Mouse (Mus musculus): Measurements from ENCODE around the gene Egflam. TPM values are rescaled to one million over a fixed set of nuclear protein-coding genes. Genes with fewer than 3 reads are reported as not detected.

Egflam gene
- polyA plus RNA-seq (2015; fragmentation: Nextera tagmentation; extraction: Ambion mirVana) = 5.8 and 7.7 TPM in 2 replicates

DNA sequence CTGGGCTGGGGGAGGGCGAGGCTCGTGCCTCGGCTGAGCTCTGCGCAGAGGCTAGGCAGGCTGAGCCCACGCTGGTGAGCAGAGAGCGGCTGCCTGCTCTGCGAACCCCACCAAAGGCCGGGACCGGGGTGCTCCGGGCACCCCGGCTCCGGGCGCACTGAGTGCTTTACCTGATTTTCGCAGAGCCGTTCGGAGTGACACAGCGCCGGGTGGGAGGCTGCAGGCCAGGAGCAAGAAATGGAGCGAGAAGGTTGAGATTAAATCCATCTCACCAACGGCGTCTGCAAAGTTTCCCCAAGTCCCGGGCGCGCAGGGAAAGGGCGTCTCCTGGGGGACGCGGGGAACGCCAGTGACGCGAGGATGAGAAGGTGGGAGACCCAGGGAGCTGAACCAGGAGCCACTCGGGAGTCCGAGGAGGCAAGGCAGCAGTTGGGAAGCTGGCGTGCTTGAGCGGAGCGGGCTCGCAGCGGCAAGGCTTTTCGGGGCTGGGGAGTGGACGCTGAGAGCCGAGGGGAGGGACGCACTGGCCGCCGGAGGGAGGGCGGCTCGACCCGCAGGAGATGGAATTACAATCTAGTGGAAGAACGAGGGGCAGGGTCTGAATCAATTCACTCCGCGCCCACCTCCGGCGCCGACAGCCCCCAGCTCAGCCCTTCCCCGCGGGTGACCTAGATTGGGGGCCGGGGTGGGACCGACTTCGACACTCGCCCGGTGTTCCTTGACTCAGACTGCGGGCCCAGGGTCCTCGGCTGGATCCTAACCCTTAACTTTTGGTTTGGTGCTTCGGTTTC is at the start of gene Egflam:
TSS of gene Egflam (minus strand) at position 578 of the 791 bp plus-strand sequence.
- peak within 1 kb of the TSS; percentile 45 for H3K9ac ChIP-seq (replicated peaks; ENCODE audit: low read depth, low read length)
- WGBS = 0% methylated on average over 62 of the region's 62 CpGs
- H3K4me3 ChIP-seq (replicated peaks; ENCODE audit: low read length) = peak within 1 kb of the TSS; percentile 47
- H3K27me3 ChIP-seq (replicated peaks; ENCODE audit: control insufficient read depth, insufficient read depth, low read length) = peaks cover 6% of the 10 kb centered on the region
- no peaks in the 10 kb centered on the region for H3K9me3 ChIP-seq (ENCODE audit: control insufficient read depth, low read length)
- peak; percentile 80 for ATAC-seq
- peaks cover 12% of the 10 kb centered on the region for H3K4me1 ChIP-seq (replicated peaks; ENCODE audit: control insufficient read depth, insufficient read depth, low read length)
- H3K27ac ChIP-seq (ENCODE audit: low read length) = no peak within 1 kb of the TSS
- H3K36me3 ChIP-seq (ENCODE audit: control insufficient read depth, insufficient read depth) = no peaks in the 10 kb centered on the region
- H3K4me2 ChIP-seq (ENCODE audit: low read length) = peak within 1 kb of the TSS; percentile 82

DNA sequence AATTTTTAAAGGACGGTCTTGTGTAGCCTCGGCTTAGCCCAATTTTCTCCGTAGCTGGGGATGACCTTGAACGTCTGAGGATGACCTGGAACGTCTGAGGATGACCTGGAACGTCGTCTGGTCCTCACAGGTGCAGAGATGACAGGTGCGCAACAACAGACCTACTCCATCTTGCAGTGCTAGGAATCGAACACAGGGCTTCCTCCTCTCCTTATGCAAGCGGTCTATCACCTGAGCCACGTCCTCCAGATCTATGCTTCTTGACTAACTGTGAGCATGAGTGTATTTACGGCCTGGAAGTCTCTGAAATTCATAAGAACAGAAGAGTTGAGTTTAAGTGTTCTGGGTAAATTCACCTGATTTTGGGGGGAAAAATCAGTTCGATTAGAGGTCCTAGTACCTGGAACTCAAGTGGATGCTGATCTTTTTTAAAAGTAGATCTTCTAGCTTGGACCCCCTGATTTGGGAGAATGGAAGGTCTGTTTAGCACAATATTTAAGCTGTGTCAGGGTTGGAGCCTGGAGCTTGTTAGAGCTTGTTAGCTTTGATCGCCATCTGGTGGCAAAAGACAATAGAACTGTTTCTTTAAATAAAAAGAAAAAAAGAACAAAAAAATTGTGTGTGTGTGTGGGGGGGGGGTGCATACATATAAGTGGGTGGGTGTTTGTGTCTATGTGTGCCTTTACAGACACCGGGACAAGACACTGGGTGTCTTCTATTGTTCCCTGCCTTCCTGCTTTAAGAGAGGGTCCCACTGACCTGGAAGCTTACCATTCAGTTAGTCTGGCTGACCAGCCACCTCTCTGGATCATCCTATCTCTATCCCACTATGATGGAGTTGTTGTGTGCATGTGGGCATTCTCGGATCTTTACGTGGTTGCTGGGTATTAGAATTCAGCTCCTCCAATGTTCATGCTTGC is 45.5 kb upstream of the Egflam start:
- H3K27me3 ChIP-seq (replicated peaks; ENCODE audit: control insufficient read depth, insufficient read depth, low read length) = no peaks in the 10 kb centered on the region
- WGBS = 70% methylated on average over 17 of the region's 17 CpGs
- H3K4me1 ChIP-seq (replicated peaks; ENCODE audit: control insufficient read depth, insufficient read depth, low read length) = no peaks in the 10 kb centered on the region
- H3K4me2 ChIP-seq (ENCODE audit: low read length) = no peak overlapping the region
- no peak overlapping the region for H3K4me3 ChIP-seq (replicated peaks; ENCODE audit: low read length)
- ATAC-seq = peak; percentile 73
- H3K9ac ChIP-seq (replicated peaks; ENCODE audit: low read depth, low read length) = no peak overlapping the region
- H3K36me3 ChIP-seq (ENCODE audit: control insufficient read depth, insufficient read depth) = no peaks in the 10 kb centered on the region
- H3K9me3 ChIP-seq (ENCODE audit: control insufficient read depth, low read length) = no peaks in the 10 kb centered on the region
- H3K27ac ChIP-seq (ENCODE audit: low read length) = no peak overlapping the region

DNA sequence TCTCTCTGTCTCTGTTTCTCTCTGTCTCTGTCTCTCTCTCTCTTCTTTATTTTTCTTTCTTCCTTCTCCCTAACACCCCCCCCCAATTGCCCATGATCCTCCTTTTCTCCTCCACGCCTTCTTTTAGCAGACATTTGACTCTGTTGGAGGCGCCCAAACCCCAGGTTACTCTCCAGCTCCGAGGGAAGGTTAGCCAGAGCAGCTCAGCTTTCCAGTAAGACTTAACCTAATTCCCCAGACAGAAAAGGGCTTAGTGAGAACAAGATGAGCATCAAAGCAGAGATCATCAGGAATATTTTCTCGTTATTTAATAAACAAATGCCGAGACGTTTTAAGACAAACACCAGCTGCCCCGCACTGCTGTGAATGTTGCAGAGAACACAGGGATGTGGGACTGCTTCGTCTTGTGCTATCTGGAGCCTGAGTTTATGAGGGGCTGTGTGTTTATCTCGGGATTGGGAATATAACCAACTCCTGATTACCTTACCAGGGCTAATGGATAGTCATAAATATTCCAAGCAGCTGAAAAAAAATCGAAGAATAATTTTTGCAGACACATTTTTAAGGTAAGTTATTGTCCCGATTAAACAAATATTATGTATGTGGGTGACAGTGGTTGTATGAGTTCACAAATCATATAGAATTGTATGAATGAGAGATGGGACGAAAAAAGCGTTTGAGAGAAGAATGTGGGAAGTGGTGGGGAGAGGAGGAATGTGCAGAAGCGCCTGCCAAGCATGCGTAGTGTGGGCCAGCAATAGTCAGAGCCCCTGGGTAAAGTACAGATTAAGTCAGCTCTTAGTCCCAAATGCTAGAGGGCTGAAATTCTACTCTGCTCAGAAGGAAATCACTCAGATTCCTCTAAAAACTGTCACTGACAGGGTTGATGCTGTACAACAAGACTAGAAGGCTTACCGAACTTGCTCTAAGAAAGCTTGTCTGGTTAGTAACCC is 44.2 kb upstream of the Egflam start:
- H3K27ac ChIP-seq (ENCODE audit: low read length) = no peak overlapping the region
- WGBS = 64% methylated on average over 16 of the region's 16 CpGs
- H3K36me3 ChIP-seq (ENCODE audit: control insufficient read depth, insufficient read depth) = no peaks in the 10 kb centered on the region
- no peak for ATAC-seq
- no peak overlapping the region for H3K4me2 ChIP-seq (ENCODE audit: low read length)
- H3K4me1 ChIP-seq (replicated peaks; ENCODE audit: control insufficient read depth, insufficient read depth, low read length) = no peaks in the 10 kb centered on the region
- no peaks in the 10 kb centered on the region for H3K9me3 ChIP-seq (ENCODE audit: control insufficient read depth, low read length)
- H3K9ac ChIP-seq (replicated peaks; ENCODE audit: low read depth, low read length) = no peak overlapping the region
- no peak overlapping the region for H3K4me3 ChIP-seq (replicated peaks; ENCODE audit: low read length)
- no peaks in the 10 kb centered on the region for H3K27me3 ChIP-seq (replicated peaks; ENCODE audit: control insufficient read depth, insufficient read depth, low read length)

DNA sequence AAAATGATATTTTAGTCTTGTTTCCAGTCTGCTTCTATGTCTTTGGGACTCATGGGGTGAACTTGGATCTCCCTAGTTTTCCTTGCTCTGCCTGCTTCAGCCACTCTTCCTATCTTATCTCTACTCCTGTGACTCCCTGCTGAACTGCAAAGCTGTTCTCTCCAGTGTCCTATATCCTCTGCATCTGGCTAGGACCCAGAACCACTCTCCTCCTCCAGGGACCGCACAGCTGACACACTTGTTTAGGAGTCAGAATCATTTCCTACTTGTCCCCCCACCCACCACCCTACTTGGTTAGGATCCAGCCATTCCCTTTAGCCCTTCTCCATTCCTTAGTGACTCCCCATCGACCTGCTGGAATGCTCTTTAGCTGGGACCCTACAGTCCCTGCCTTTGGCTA is 26.1 kb upstream of the Egflam start:
- Histone ChIP-seq H3K4me3 (replicated peaks; ENCODE audit: low read length) (no peak overlapping the region), H3K27me3 (replicated peaks; ENCODE audit: control insufficient read depth, insufficient read depth, low read length) (no peaks in the 10 kb centered on the region), H3K9me3 (ENCODE audit: control insufficient read depth, low read length) (no peaks in the 10 kb centered on the region), H3K4me1 (replicated peaks; ENCODE audit: control insufficient read depth, insufficient read depth, low read length) (no peaks in the 10 kb centered on the region), H3K9ac (replicated peaks; ENCODE audit: low read depth, low read length) (no peak overlapping the region), H3K36me3 (ENCODE audit: control insufficient read depth, insufficient read depth) (no peaks in the 10 kb centered on the region), H3K27ac (ENCODE audit: low read length) (no peak overlapping the region), H3K4me2 (ENCODE audit: low read length) (no peak overlapping the region)
- WGBS = 92% methylated on average over 2 of the region's 2 CpGs
- no peak for ATAC-seq

DNA sequence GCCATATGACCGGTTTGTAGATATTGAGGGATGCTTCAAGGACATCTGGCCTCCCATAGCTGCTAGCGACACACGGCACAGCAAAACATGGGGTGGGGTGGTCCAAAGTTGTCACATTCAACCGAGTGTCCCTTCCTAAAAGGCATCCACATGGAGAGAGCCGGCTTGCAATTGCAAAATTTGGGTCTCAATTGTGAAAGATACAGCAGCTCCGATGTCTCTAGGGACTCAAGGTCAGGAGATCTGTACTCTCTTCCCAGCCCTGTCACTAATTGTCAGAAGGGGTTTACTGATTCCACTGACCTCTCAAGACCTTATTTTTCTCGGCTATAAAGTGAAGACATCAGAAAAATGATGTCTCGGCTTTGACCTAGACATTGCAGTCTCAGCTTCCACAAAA is 6.3 kb upstream of the Egflam start:
- Histone ChIP-seq H3K4me2 (ENCODE audit: low read length) (no peak overlapping the region), H3K9ac (replicated peaks; ENCODE audit: low read depth, low read length) (no peak overlapping the region), H3K27me3 (replicated peaks; ENCODE audit: control insufficient read depth, insufficient read depth, low read length) (peaks cover 3% of the 10 kb centered on the region; the same call in 1 of the 2 replicates), H3K27ac (ENCODE audit: low read length) (no peak overlapping the region), H3K4me3 (replicated peaks; ENCODE audit: low read length) (no peak overlapping the region), H3K9me3 (ENCODE audit: control insufficient read depth, low read length) (no peaks in the 10 kb centered on the region), H3K4me1 (replicated peaks; ENCODE audit: control insufficient read depth, insufficient read depth, low read length) (no peaks in the 10 kb centered on the region), H3K36me3 (ENCODE audit: control insufficient read depth, insufficient read depth) (no peaks in the 10 kb centered on the region)
- 88% methylated on average over 8 of the region's 8 CpGs for WGBS
- ATAC-seq = no peak

DNA sequence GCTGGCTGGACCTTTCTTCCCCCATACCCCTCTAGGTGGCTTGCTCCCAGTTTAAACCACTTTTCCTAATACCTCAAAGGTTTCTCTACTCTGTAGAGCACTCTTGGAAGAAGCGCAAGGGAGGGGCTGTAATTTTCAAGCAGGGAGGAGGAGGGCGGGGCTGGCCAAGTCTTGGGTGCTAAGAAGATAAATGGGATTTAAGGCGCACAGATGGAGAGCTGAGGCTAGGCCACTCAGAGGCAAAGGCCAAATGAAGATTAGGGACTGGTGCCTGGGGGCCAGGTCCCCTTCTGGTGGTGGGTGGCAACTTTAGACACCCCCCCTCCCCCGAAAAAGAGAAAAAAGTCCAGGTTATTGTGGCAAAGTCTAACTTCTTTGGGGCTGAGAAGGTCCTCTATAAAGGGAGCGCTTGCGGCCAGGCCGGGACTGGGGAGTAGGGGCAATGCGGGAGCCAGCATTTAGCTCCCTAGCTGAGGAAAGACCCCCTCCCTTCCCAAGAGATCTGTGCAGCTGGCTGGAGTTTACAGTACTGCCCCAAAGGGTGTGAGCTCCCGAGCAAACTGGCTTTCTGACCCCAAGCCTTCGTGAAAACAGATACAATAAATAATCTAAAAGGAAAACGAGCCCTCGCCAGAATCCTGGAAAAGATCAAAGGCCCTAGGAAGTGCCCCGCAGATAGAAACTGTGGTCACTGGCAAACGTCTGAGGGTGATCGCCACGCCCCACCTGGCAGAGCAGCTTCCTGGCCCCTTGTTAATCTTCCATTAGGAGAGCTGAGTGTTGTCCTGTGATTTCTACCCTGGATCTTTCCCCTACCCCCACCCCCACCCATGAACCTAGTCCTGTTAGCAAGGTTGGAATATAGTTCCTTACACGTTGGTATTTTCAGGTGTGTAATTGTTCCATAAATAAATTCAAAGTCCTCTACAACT is 680 bp upstream of the Egflam start:
- peaks cover 6% of the 10 kb centered on the region for H3K27me3 ChIP-seq (replicated peaks; ENCODE audit: control insufficient read depth, insufficient read depth, low read length)

DNA sequence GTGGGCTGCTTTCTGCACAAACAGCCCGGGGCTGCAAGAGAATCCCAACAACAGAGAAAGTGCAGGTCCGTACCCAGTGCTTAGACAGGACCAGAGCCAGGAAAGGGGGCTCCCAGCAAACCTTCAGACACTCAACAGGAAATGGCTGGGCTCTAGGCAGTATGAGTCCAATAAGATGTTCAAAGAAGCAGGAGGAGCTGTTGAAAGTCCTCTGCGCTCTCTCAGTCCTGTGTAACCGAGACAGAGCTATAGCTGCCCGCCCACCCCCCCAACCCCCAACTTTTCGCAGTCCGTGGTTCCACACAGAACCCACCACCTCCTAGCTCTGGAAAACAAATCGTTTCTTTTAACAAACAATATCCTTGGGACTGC is 763 bp downstream of the Egflam start:
- ATAC-seq = peak; percentile 21
- H3K27ac ChIP-seq (ENCODE audit: low read length) = no peak overlapping the region
- 2% methylated on average over 8 of the region's 8 CpGs for WGBS
- H3K4me2 ChIP-seq (ENCODE audit: low read length) = peak overlapping the region; percentile 82
- H3K4me3 ChIP-seq (replicated peaks; ENCODE audit: low read length) = peak overlapping the region; percentile 47
- peak overlapping the region; percentile 45; the same call in 1 of the 2 replicates for H3K9ac ChIP-seq (replicated peaks; ENCODE audit: low read depth, low read length)
- peaks cover 12% of the 10 kb centered on the region for H3K4me1 ChIP-seq (replicated peaks; ENCODE audit: control insufficient read depth, insufficient read depth, low read length)
- no peaks in the 10 kb centered on the region for H3K9me3 ChIP-seq (ENCODE audit: control insufficient read depth, low read length)
- peaks cover 6% of the 10 kb centered on the region for H3K27me3 ChIP-seq (replicated peaks; ENCODE audit: control insufficient read depth, insufficient read depth, low read length)
- no peaks in the 10 kb centered on the region for H3K36me3 ChIP-seq (ENCODE audit: control insufficient read depth, insufficient read depth)

More for the DNA sequence above, 680 bp upstream of the Egflam start:
- H3K4me1 ChIP-seq (replicated peaks; ENCODE audit: control insufficient read depth, insufficient read depth, low read length) = peaks cover 12% of the 10 kb centered on the region
- no peaks in the 10 kb centered on the region for H3K36me3 ChIP-seq (ENCODE audit: control insufficient read depth, insufficient read depth)
- ATAC-seq = peak; percentile 43
- H3K4me2 ChIP-seq (ENCODE audit: low read length) = peak overlapping the region; percentile 82
- no peaks in the 10 kb centered on the region for H3K9me3 ChIP-seq (ENCODE audit: control insufficient read depth, low read length)
- H3K27ac ChIP-seq (ENCODE audit: low read length) = no peak overlapping the region
- peak overlapping the region; percentile 45 for H3K9ac ChIP-seq (replicated peaks; ENCODE audit: low read depth, low read length)
- 4% methylated on average over 17 of the region's 17 CpGs for WGBS
- peak overlapping the region; percentile 47 for H3K4me3 ChIP-seq (replicated peaks; ENCODE audit: low read length)

DNA sequence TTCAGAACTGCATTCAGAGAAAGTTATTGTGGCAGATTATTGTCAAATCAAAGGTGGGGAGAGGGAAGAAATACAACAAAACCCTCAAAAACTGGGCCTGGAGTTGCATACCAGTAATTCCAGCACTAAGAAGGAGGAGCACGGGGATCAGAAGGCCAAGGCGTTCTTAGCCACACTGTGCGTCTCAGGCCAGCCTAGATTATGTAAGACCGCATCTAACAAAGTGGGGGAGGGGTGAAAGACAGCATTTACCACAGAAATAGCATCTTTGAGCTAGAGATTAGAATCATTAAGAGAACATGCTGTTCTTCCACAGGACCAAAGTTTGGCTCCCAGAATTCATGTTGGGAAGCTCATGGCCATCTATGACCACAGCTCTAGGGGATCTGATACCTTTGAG is 14.8 kb downstream of the Egflam start:
- Histone ChIP-seq H3K36me3 (ENCODE audit: control insufficient read depth, insufficient read depth) (no peaks in the 10 kb centered on the region), H3K9me3 (ENCODE audit: control insufficient read depth, low read length) (no peaks in the 10 kb centered on the region), H3K4me2 (ENCODE audit: low read length) (no peak overlapping the region), H3K4me1 (replicated peaks; ENCODE audit: control insufficient read depth, insufficient read depth, low read length) (no peaks in the 10 kb centered on the region), H3K27ac (ENCODE audit: low read length) (no peak overlapping the region), H3K27me3 (replicated peaks; ENCODE audit: control insufficient read depth, insufficient read depth, low read length) (no peaks in the 10 kb centered on the region), H3K4me3 (replicated peaks; ENCODE audit: low read length) (no peak overlapping the region), H3K9ac (replicated peaks; ENCODE audit: low read depth, low read length) (no peak overlapping the region)
- no peak for ATAC-seq
- 88% methylated on average over 4 of the region's 4 CpGs for WGBS
